Mouse (Mus musculus) stomach, postnatal 0 days (tissue): ENCODE results near the gene Olfr544. TPM values are rescaled to one million over a fixed set of nuclear protein-coding genes. Genes with fewer than 3 reads are reported as not detected.

ENCODE experiments used
- ATAC-seq: fragments of 200-750 bp; cut with Nextera tagmentation; 2 replicates; pipeline ENCODE4 v1.8.0; 2017; ENCODE audit not compliant: low FRiP score, low TSS enrichment
- DNase-seq: peaks from one replicate; pipeline ENCODE4 v3.0.0-alpha.2; 2016; ENCODE audit warnings: low spot score
- H3K27ac ChIP-seq: fragments of 300-500 bp; sonication (generic); replicated peaks from 2 replicates; pipeline ENCODE4 v1.5.1; 2014; ENCODE audit warnings: mild to moderate bottlenecking, control low read depth
- H3K27me3 ChIP-seq: fragments of 300-500 bp; sonication (generic); 2 replicates; pipeline ENCODE4 v1.6.1; 2014; ENCODE audit warnings: low read length; ENCODE audit not compliant: control insufficient read depth, insufficient read depth
- H3K36me3 ChIP-seq: fragments of 300-500 bp; sonication (generic); 2 replicates; pipeline ENCODE4 v1.6.1; 2014; ENCODE audit warnings: low read length, mixed read lengths; ENCODE audit not compliant: control insufficient read depth, insufficient read depth
- H3K4me1 ChIP-seq: fragments of 300-500 bp; sonication (generic); replicated peaks from 2 replicates; pipeline ENCODE4 v1.6.1; 2014; ENCODE audit warnings: antibody characterized with exemption; ENCODE audit not compliant: control insufficient read depth, insufficient read depth
- H3K4me2 ChIP-seq: fragments of 300-500 bp; sonication (generic); replicated peaks from 2 replicates; pipeline ENCODE4 v1.6.1; 2014; ENCODE audit warnings: low read depth, mild to moderate bottlenecking, control low read depth, moderate library complexity
- H3K4me3 ChIP-seq: fragments of 300-500 bp; sonication (generic); 2 replicates; pipeline ENCODE4 v1.5.1; 2014; ENCODE audit warnings: low read depth, low read length, control low read depth
- H3K9ac ChIP-seq: fragments of 300-500 bp; sonication (generic); 2 replicates; pipeline ENCODE4 v1.6.1; 2014; ENCODE audit warnings: mild to moderate bottlenecking, low read length, control low read depth, mixed read lengths
- H3K9me3 ChIP-seq: fragments of 300-500 bp; sonication (generic); 2 replicates; pipeline ENCODE4 v1.6.1; 2016; ENCODE audit warnings: low read length; ENCODE audit not compliant: control insufficient read depth
- CTCF ChIP-seq: IDR thresholded peaks from 2 replicates; pipeline ENCODE4 v1.5.1; 2016; ENCODE audit warnings: antibody characterized with exemption, low read depth, mild to moderate bottlenecking, moderate library complexity
- EP300 ChIP-seq: optimal IDR thresholded peaks from 2 replicates; pipeline ENCODE3; 2016; ENCODE audit warnings: antibody characterized with exemption
- WGBS: fragments of 180-500 bp; shearing (Covaris S2); extraction: QIAGEN DNeasy Blood & Tissue Kit; methylation state at CpG from one replicate; pipeline ENCODE4 v1.1.7; 2014; 5-methylcytosine and 5-hydroxymethylcytosine counted together
- polyA plus RNA-seq: library from polyadenylated mRNA; unstranded; fragments of >200 nt; fragmentation: Nextera tagmentation; extraction: Ambion mirVana; gene quantifications from 2 replicates; pipeline ENCODE4 v1.2.1, GENCODE M21; 2015

Gene Olfr544
- polyA plus RNA-seq, 1 experiment from 2014 or later = not detected

- H3K4me1 ChIP-seq = no peaks in the 10 kb centered on the region
- H3K27ac ChIP-seq = no peak overlapping the region
- WGBS = 2% methylated on average over 43 of the region's 54 CpGs
- H3K4me3 ChIP-seq = peak overlapping the region; percentile 45
- DNase-seq (peak; percentile 88), ATAC-seq (peak; percentile 93)
- H3K27me3 ChIP-seq = no peaks in the 10 kb centered on the region
- H3K36me3 ChIP-seq = no peaks in the 10 kb centered on the region
- H3K9me3 ChIP-seq = no peaks in the 10 kb centered on the region
- H3K4me2 ChIP-seq = peak overlapping the region; percentile 82
- H3K9ac ChIP-seq = peak overlapping the region; percentile 61
- TF ChIP-seq CTCF (peak; percentile 90), EP300 (no peak)
Measured at GRCm38 (mm10) chr7:102512814-102513435, 24.8 kb upstream of the Olfr544 start.

- no peaks in the 10 kb centered on the region for H3K27me3 ChIP-seq
- H3K9ac ChIP-seq = no peak overlapping the region
- no peak for DNase-seq
- H3K4me3 ChIP-seq = no peak overlapping the region
- H3K4me2 ChIP-seq = no peak overlapping the region
- no peak for TF ChIP-seq CTCF
- no peak for TF ChIP-seq EP300
- H3K36me3 ChIP-seq = no peaks in the 10 kb centered on the region
- no peaks in the 10 kb centered on the region for H3K9me3 ChIP-seq
- WGBS = 89% methylated on average over 10 of the region's 10 CpGs
- ATAC-seq = no peak
- H3K4me1 ChIP-seq = no peaks in the 10 kb centered on the region
- H3K27ac ChIP-seq = no peak overlapping the region
Measured at GRCm38 (mm10) chr7:102511927-102512326, 23.8 kb upstream of the Olfr544 start.

GRCm38 (mm10) chr7:102509726-102510125, 21.6 kb upstream of the Olfr544 start:
- Histone ChIP-seq H3K9me3 (no peaks in the 10 kb centered on the region), H3K36me3 (no peaks in the 10 kb centered on the region), H3K27me3 (no peaks in the 10 kb centered on the region), H3K27ac (no peak overlapping the region), H3K4me3 (no peak overlapping the region), H3K4me1 (no peaks in the 10 kb centered on the region), H3K9ac (no peak overlapping the region), H3K4me2 (no peak overlapping the region)
- 83% methylated on average over 7 of the region's 7 CpGs for WGBS
- no peak for TF ChIP-seq CTCF
- TF ChIP-seq EP300 = no peak
- DNase-seq = no peak
- no peak for ATAC-seq

GRCm38 (mm10) chr7:102508666-102509065, 20.6 kb upstream of the Olfr544 start:
- H3K27me3 ChIP-seq = no peaks in the 10 kb centered on the region
- no peak overlapping the region for H3K4me3 ChIP-seq
- H3K9me3 ChIP-seq = no peaks in the 10 kb centered on the region
- no peak overlapping the region for H3K9ac ChIP-seq
- 91% methylated on average over 6 of the region's 6 CpGs for WGBS
- H3K27ac ChIP-seq = no peak overlapping the region
- no peak for ATAC-seq
- no peaks in the 10 kb centered on the region for H3K4me1 ChIP-seq
- H3K4me2 ChIP-seq = no peak overlapping the region
- TF ChIP-seq EP300 (no peak), CTCF (no peak)
- no peaks in the 10 kb centered on the region for H3K36me3 ChIP-seq
- DNase-seq = no peak

- ATAC-seq (no peak), DNase-seq (no peak)
- TF ChIP-seq EP300 (no peak), CTCF (no peak)
- H3K36me3 ChIP-seq = no peaks in the 10 kb centered on the region
- H3K27me3 ChIP-seq = no peaks in the 10 kb centered on the region
- no peaks in the 10 kb centered on the region for H3K4me1 ChIP-seq
- H3K27ac ChIP-seq = no peak overlapping the region
- H3K9me3 ChIP-seq = no peaks in the 10 kb centered on the region
- no peak overlapping the region for H3K9ac ChIP-seq
- H3K4me2 ChIP-seq = no peak overlapping the region
- 87% methylated on average over 9 of the region's 9 CpGs for WGBS
- no peak overlapping the region for H3K4me3 ChIP-seq
Measured at GRCm38 (mm10) chr7:102508066-102508465, 20.0 kb upstream of the Olfr544 start.

- no peaks in the 10 kb centered on the region for H3K36me3 ChIP-seq
Measured at GRCm38 (mm10) chr7:102506848-102507247, 18.7 kb upstream of the Olfr544 start.

More at GRCm38 (mm10) chr7:102506848-102507247, 18.7 kb upstream of the Olfr544 start:
- ATAC-seq (peak; percentile 75), DNase-seq (peak; percentile 76)
- no peak overlapping the region for H3K4me3 ChIP-seq
- no peaks in the 10 kb centered on the region for H3K27me3 ChIP-seq
- no peaks in the 10 kb centered on the region for H3K9me3 ChIP-seq
- TF ChIP-seq CTCF (peak; percentile 94), EP300 (no peak)
- H3K4me1 ChIP-seq = no peaks in the 10 kb centered on the region
- no peak overlapping the region for H3K4me2 ChIP-seq
- H3K27ac ChIP-seq = no peak overlapping the region
- H3K9ac ChIP-seq = no peak overlapping the region
- 34% methylated on average over 3 of the region's 3 CpGs for WGBS
